Mouse (Mus musculus): Measurements from ENCODE around the gene Rad52.
A peak's percentile ranks its signal among the peaks of the same experiment; 100 is the strongest.

Gene Rad52

DNA sequence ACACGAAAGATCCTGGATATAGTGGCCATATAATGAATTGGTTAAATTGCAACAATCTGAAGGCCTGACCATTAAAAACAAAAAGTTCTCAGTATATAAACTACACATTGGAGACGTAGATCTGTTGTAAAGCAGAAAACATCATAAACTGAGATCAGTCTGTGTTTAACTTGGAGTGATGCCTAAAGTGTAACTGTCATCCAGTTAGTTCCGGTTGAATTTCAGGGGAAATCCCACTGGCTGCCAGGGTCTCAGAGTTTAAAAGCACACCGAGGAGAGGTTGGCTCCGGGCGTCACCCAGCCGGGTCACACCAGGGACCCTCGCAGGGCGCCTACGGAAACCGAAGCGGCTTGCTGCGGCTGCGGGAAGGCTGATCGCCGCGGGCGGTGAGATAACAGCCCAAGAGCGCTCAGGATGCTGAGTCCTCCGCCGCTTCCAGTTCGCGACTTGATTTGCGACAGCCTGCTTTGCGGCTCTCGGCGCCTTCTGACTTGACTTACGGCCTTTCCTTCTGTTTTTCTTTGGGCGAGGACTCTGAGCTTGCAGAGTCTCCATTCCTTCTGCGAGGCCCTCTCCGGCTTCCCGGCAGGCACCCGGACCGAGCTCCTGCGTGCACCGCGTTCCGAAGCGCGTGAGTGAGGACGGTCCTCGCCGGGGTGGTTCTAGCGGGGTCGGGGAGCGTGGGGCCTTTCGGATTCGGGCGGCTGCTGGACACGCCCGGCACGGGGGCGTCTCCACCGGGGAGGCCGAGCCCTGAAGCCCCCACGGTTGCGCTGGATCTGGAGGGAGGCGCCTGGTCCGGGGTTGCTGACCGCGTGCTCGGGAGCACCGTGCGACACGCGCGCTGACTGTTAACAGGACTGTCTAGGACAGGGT is at the start of gene Rad52:
TSS of gene Rad52 (plus strand) at position 495 of the 877 bp plus-strand sequence.
- no peaks in the 10 kb centered on the region; the same call in 1 of the 2 replicates for H3K36me3 ChIP-seq (ENCODE audit: control insufficient read depth, insufficient read depth, low read length, poor library complexity, severe bottlenecking)

DNA sequence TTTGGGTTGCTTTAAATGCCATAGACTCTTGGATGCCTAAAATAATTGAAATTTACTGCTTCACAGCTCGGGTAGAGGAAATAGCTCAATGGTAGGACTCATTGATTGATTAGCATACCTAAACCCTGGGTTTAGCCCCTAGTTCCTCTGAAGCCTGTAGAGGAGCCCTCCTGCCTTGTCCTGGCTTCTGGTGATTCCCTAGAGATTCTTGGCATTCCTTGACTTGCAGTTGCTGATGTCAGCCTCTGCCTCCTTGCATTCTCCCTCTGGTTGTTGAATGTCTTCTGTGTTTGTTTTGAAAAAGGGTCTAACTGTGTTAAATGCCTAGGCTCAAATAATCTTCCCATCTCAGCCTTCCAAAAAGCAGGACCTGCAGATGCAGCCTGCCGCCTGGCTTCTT is 48.3 kb upstream of the Rad52 start:
- H3K27me3 ChIP-seq (ENCODE audit: control insufficient read depth, insufficient read depth, low read length, poor library complexity, severe bottlenecking): no peaks in the 10 kb centered on the region
- DNase-seq (ENCODE audit: low read depth, low spot score): no peak
- H3K36me3 ChIP-seq (ENCODE audit: control insufficient read depth, insufficient read depth, low read length, poor library complexity, severe bottlenecking): no peaks in the 10 kb centered on the region

More for the DNA sequence above, at the start of gene Rad52:
- H3K27me3 ChIP-seq (ENCODE audit: control insufficient read depth, insufficient read depth, low read length, poor library complexity, severe bottlenecking): no peaks in the 10 kb centered on the region
- peak; percentile 87 for DNase-seq (ENCODE audit: low read depth, low spot score)

DNA sequence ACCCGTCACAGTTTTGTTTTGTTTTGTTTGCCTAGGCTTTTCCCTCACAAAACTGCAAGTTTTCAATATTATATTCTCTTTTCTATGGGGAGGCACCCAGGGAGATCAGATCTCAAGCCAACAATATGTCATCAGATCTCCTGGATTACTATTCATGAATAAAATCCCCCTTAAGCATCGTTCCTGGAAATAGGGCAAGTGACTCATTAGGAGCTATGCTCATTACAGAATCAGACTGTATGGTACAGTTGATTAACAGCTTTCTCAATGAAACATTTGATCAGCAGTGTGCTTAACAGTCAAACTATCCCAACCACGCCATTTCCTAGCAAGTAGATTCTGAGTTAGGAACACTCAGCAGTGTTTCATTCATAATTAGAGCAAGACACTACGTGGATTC is 47.0 kb upstream of the Rad52 start:
- no peak for DNase-seq (ENCODE audit: low read depth, low spot score)
- Histone ChIP-seq H3K36me3 (ENCODE audit: control insufficient read depth, insufficient read depth, low read length, poor library complexity, severe bottlenecking) (no peaks in the 10 kb centered on the region), H3K27me3 (ENCODE audit: control insufficient read depth, insufficient read depth, low read length, poor library complexity, severe bottlenecking) (no peaks in the 10 kb centered on the region)

DNA sequence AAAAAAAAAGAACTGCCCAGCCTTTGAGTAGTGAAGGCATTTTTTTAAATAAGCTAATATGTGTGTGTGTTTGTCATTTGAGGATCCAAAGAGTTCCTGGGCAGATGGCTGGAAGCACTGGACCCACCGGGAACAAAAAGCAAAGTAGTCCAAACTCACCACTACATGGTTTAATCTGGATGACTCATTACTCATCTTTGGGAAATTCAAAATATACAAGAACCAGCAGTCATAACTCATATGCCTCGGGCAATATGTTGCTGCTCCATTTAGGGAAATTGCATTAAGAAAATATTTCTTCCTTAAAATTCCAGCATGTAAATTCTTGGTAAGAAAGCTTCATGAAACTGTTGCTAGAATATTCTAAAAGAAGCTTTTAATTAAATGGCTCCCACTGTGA is 42.3 kb upstream of the Rad52 start:
- Histone ChIP-seq H3K36me3 (ENCODE audit: control insufficient read depth, insufficient read depth, low read length, poor library complexity, severe bottlenecking) (no peaks in the 10 kb centered on the region), H3K27me3 (ENCODE audit: control insufficient read depth, insufficient read depth, low read length, poor library complexity, severe bottlenecking) (no peaks in the 10 kb centered on the region)
- DNase-seq (ENCODE audit: low read depth, low spot score): no peak

DNA sequence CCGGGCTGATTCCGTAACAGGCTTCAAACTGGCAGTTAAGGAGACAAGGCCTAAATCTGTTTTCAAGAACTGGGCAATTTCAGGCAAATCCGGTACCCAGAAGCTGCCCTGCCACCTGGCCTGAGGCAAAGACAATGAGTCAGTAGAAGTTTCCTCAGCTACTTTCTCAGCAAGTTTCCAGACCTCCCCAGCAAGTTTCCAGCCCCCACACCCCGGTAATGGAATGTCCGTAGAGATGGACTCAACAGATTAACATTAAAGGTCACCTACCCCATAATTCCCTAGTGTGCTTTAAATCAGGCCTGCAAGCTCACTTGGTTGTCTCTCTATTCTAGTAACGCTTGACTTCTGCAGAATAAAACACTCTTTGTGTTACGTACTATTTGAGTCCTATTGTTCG is 41.0 kb upstream of the Rad52 start:
- no peaks in the 10 kb centered on the region for H3K36me3 ChIP-seq (ENCODE audit: control insufficient read depth, insufficient read depth, low read length, poor library complexity, severe bottlenecking)
- DNase-seq (ENCODE audit: low read depth, low spot score): no peak
- H3K27me3 ChIP-seq (ENCODE audit: control insufficient read depth, insufficient read depth, low read length, poor library complexity, severe bottlenecking): no peaks in the 10 kb centered on the region

DNA sequence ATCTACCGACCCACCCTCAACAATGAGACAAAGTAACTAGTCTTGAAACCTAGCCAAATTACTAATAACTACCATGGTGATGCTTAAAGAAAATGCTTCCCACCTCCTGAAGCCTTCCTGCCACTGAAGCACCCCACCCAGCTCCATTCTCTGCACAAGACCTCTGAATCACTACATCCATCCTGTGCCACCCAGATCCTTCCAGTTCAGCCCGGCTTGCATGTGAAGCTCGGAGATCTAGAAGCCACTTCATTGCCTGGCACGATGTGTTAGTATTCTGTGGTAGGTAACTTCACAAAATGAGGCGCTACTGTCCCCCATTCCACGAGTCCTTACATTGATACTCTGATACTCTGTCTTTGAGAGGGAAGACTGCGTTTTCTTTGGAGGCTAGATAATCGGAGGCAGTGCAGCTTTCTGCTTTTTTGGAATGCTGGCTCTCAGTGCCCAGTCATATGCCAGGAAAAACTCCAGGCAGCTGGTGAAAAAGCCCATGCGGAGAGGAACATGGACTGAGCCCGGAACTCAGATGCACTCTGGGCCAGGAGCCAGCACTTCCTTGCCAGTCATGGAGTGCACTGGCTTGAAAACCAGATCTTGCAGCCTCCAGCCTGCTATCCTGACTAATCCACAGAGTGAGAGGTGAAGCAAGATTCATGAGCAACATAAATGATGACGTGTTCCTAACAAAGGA is 38.0 kb upstream of the Rad52 start:
- Histone ChIP-seq H3K36me3 (ENCODE audit: control insufficient read depth, insufficient read depth, low read length, poor library complexity, severe bottlenecking) (no peaks in the 10 kb centered on the region), H3K27me3 (ENCODE audit: control insufficient read depth, insufficient read depth, low read length, poor library complexity, severe bottlenecking) (no peaks in the 10 kb centered on the region)
- DNase-seq (ENCODE audit: low read depth, low spot score): no peak

DNA sequence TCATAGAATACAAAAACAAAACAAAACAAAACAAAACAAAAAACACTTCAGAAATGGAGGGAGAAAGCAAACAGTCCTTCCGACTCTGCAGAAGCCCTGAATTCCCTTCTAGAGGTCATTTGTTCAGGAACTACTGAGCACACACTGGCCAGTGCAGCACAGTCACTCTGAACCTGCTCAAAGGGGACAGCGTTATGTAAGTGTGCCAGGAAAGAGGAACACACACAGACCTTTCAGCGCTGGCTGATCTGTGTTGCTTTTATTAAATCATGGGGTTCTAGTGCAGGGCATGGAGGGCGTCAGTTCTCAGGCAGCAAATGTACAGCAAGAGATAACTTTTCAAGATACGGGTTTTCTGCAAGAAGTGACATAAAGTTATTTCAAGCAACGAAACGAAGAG is 19.3 kb upstream of the Rad52 start:
- H3K27me3 ChIP-seq (ENCODE audit: control insufficient read depth, insufficient read depth, low read length, poor library complexity, severe bottlenecking): no peaks in the 10 kb centered on the region; the same call in 1 of the 2 replicates
- no peaks in the 10 kb centered on the region for H3K36me3 ChIP-seq (ENCODE audit: control insufficient read depth, insufficient read depth, low read length, poor library complexity, severe bottlenecking)
- no peak for DNase-seq (ENCODE audit: low read depth, low spot score)

DNA sequence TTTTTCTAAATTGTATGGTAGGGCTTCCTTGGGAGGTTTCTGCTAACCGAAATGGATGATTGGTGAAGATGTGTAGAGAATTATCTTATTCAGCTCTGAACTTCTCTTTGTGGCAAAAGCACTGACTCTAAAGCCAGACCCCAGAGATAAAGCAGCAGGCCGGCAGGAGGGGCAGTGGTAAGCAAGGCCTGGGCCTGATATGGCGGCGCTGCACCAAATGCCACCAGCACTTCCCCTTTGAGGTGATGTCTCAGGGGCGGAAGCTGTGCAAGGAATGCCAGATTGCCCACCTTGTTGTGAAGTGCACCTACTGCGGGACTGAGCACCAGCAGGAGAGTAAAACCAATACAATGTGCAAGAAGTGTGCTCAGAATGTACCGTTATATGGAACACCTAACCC is 9.8 kb upstream of the Rad52 start:
- no peak for DNase-seq (ENCODE audit: low read depth, low spot score)
- H3K36me3 ChIP-seq (ENCODE audit: control insufficient read depth, insufficient read depth, low read length, poor library complexity, severe bottlenecking): no peaks in the 10 kb centered on the region
- no peaks in the 10 kb centered on the region for H3K27me3 ChIP-seq (ENCODE audit: control insufficient read depth, insufficient read depth, low read length, poor library complexity, severe bottlenecking)

DNA sequence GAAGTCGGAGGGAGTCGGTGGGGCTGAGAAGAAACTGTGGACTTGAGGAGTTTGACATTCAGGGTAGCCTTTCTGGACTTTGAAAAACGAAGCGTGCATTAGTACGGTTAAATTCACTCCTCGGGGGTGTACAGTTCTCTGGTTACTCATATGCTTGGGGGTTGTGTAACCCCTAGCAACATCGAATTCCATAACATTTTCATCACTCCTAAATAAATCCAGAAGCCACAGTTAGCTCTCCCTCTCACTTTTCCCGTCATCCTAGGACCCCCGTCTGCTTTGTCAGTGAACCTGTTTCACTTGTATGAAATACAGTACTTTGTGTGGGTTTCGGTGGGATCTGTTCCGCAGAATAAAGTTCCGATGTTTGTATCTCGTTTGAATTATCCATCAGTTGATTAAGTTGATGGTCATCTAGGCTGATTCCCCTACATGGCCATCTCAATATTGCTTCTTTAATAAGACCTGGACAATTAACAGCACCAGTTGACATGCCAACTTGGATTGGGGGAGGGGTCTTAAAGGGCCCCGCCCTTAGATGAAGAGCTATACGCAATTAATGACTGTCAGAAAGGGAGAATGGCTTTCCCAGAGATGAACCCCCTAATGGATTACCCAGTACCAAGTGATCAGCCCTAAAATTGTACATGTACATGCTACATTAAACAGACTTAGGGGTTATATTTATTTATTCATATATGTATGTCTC is 737 bp downstream of the Rad52 start:
- no peak for DNase-seq (ENCODE audit: low read depth, low spot score)
- no peaks in the 10 kb centered on the region; the same call in 1 of the 2 replicates for H3K36me3 ChIP-seq (ENCODE audit: control insufficient read depth, insufficient read depth, low read length, poor library complexity, severe bottlenecking)
- no peaks in the 10 kb centered on the region for H3K27me3 ChIP-seq (ENCODE audit: control insufficient read depth, insufficient read depth, low read length, poor library complexity, severe bottlenecking)

DNA sequence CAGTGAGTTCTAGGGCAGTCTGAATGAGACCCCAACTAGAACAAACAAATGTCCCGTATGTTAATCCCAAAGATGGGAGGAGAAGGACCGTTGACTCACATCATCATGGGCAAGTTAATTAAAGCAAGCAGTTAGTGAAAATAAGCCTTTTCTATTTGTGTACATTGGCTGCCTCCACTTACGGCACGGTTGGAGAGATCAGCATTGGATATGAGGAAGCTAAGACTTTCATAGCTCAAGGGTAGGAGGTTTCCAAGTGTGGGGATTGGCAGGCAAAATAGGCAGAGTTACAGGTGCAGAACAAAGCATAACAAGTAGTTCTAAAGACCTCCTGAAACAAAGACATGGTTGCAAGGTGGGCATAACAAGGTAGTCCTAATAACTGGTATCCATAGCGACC is 3.0 kb downstream of the Rad52 start:
- no peak for DNase-seq (ENCODE audit: low read depth, low spot score)
- H3K36me3 ChIP-seq (ENCODE audit: control insufficient read depth, insufficient read depth, low read length, poor library complexity, severe bottlenecking): no peaks in the 10 kb centered on the region; the same call in 1 of the 2 replicates
- no peaks in the 10 kb centered on the region for H3K27me3 ChIP-seq (ENCODE audit: control insufficient read depth, insufficient read depth, low read length, poor library complexity, severe bottlenecking)

DNA sequence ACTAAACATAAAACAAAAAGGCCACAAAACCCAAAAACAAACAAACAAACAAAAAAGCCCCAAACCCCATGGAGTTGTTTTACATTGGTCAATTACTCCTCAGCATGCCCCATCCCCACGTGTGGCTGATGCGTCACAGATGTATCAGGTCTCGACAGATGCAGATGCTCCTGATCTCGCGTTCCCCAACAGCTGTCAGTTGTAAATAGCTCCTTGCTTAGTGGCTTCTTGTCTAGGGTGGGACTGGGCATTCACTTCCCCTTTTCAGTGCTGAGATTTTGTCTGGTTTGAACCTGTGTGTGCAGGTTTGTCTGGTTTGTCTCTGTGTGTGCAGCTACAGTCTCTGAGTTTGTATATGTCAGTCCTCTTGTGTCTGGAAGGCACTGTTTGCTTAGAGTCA is 9.5 kb downstream of the Rad52 start:
- peak; percentile 57 for DNase-seq (ENCODE audit: low read depth, low spot score)
- H3K27me3 ChIP-seq (ENCODE audit: control insufficient read depth, insufficient read depth, low read length, poor library complexity, severe bottlenecking): no peaks in the 10 kb centered on the region
- H3K36me3 ChIP-seq (ENCODE audit: control insufficient read depth, insufficient read depth, low read length, poor library complexity, severe bottlenecking): no peaks in the 10 kb centered on the region

DNA sequence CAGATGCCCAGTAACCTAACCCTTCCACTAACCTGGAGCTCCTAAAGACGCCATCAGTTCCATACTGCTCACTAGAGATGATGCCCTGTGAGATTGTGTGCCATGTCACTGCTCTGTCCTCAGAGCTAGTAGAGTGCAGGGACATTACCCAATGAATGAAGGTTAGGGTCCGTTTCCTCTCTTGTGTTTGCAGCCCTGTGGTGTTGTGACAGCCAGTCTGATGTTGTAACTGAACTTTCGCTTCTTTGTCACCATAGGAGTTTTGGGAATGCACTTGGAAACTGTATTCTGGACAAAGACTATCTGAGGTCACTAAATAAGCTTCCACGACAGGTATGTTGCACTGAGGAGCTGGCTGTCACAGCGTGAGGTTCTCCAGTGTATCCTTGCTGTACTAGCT is 13.2 kb downstream of the Rad52 start:
- H3K27me3 ChIP-seq (ENCODE audit: control insufficient read depth, insufficient read depth, low read length, poor library complexity, severe bottlenecking): no peaks in the 10 kb centered on the region
- peaks cover 3% of the 10 kb centered on the region for H3K36me3 ChIP-seq (ENCODE audit: control insufficient read depth, insufficient read depth, low read length, poor library complexity, severe bottlenecking)
- no peak for DNase-seq (ENCODE audit: low read depth, low spot score)

DNA sequence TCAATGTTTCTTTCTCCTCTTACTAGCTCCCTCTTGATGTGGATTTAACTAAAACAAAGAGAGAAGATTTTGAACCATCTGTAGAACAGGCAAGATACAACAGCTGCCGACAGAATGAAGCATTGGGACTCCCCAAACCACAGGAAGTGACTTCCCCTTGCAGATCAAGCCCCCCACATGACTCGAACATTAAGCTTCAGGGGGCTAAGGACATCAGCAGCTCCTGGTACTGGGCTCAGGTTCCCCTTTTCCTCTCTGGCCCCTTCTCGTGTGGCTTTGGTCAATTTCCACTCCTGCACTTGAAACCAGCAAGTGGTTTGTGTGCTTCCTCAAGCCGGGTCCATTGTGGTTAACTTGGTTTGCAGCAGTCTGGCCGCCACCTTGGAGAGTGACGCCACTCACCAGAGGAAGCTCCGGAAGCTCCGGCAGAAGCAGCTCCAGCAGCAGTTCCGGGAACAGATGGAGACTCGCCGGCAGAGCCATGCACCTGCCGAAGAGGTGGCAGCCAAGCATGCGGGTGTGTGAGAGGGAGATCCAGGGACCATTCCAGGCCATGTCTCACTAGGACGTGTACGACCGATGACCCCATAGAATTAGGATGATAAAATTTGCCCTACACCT is 16.2 kb downstream of the Rad52 start:
- Histone ChIP-seq H3K36me3 (ENCODE audit: control insufficient read depth, insufficient read depth, low read length, poor library complexity, severe bottlenecking) (peaks cover 7% of the 10 kb centered on the region), H3K27me3 (ENCODE audit: control insufficient read depth, insufficient read depth, low read length, poor library complexity, severe bottlenecking) (no peaks in the 10 kb centered on the region)
- DNase-seq (ENCODE audit: low read depth, low spot score): peak; percentile 55

DNA sequence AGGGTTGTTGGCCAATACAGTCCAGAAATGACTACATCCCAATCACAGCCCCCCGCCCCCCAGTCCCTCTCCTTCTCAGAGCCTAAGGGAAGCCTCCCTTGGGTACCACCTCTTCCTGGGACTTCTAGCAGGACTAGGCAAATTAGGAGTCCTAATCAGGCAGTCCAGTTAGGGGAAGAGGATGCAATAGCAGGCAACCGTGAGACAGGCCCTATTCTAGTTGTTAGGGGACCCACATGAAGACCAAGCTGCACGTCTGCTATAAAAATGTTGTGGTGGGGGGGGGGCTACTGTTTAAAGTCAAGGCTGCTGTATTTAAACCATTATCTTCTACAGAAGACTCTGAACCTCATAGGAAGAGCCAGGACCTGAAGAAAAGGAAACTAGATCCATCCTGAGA is 19.6 kb downstream of the Rad52 start:
- no peak for DNase-seq (ENCODE audit: low read depth, low spot score)
- H3K27me3 ChIP-seq (ENCODE audit: control insufficient read depth, insufficient read depth, low read length, poor library complexity, severe bottlenecking): no peaks in the 10 kb centered on the region
- H3K36me3 ChIP-seq (ENCODE audit: control insufficient read depth, insufficient read depth, low read length, poor library complexity, severe bottlenecking): peaks cover 28% of the 10 kb centered on the region
